Mouse (Mus musculus) subcutaneous adipose tissue, adult 2 months (tissue): ENCODE measurements around the gene Cyp2d9. TPM values are rescaled to one million over a fixed set of nuclear protein-coding genes. Genes with fewer than 3 reads are reported as not detected.

ENCODE experiments used
- polyA plus RNA-seq: library from polyadenylated mRNA; depleted of rRNA; stranded (reverse); fragments of >200 nt; gene quantifications from 2 replicates; pipeline ENCODE4 v1.2.3, GENCODE M21; 2012; ENCODE audit warnings: low replicate concordance; rRNA removed

Gene Cyp2d9
- polyA plus RNA-seq = not detected in 2 replicates

DNA sequence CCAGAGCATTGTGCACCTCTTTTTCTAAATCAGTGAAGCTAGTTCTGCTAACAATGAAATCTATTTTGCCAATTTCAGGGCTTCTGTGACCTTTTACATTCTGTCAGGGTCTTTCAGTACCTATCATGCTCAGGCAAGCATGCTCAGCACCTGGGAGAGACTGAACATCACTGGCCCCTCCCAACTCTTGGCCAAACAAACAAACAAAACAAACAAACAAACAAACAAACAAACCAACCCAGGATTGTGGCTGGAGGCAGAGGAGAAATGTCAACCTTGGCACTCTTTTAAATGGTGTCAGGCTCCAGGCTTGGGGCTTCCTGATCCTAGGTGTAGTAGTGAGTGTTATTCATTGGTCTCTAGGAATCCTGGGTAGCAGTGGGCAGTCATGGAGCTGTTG is at the start of gene Cyp2d9:
TSS of gene Cyp2d9 (plus strand) at position 301 of the 400 bp plus-strand sequence.

GRCm38 (mm10) chr15:82393922-82394321 is 39.3 kb upstream of the Cyp2d9 start, which contains the start of gene Cyp2d11:
TSS of gene Cyp2d11 (minus strand) at chr15:82394022.

GRCm38 (mm10) chr15:82406981-82407380 is 26.3 kb upstream of the Cyp2d9 start, which contains the start of gene Cyp2d10:
TSS of gene Cyp2d10 (minus strand) at chr15:82407195.

Other genes starting within 250 kb of the Cyp2d9 start
- 0.40 and 0.62 TPM in 2 replicates for gene Shisa8, start 220.6 kb upstream of the Cyp2d9 start, polyA plus RNA-seq
- 0.40 and 0.66 TPM in 2 replicates for gene Tnfrsf13c, start 209.1 kb upstream of the Cyp2d9 start, polyA plus RNA-seq
- 3.7 and 11.9 TPM in 2 replicates for gene Cenpm, start 188.7 kb upstream of the Cyp2d9 start, polyA plus RNA-seq
- not detected in 2 replicates for gene 1500009C09Rik, start 181.0 kb upstream of the Cyp2d9 start, polyA plus RNA-seq
- gene Sept3, start 158.5 kb upstream of the Cyp2d9 start, polyA plus RNA-seq = 1.6 and 1.8 TPM in 2 replicates
- gene Wbp2nl, start 134.5 kb upstream of the Cyp2d9 start, polyA plus RNA-seq = 0.19 TPM in 1 of 2 replicates, not detected in the other
- gene Naga, start 94.5 kb upstream of the Cyp2d9 start, polyA plus RNA-seq = 135 and 144 TPM in 2 replicates
- 2.1 and 8.0 TPM in 2 replicates for gene Pheta2, start 94.5 kb upstream of the Cyp2d9 start, polyA plus RNA-seq
- gene Smdt1, start 94.5 kb upstream of the Cyp2d9 start, polyA plus RNA-seq = 221 and 257 TPM in 2 replicates
- 293 and 339 TPM in 2 replicates for gene Ndufa6, start 79.1 kb upstream of the Cyp2d9 start, polyA plus RNA-seq
- 65.9 and 85.3 TPM in 2 replicates for gene Cyp2d22, start 53.2 kb upstream of the Cyp2d9 start, polyA plus RNA-seq
- not detected in 2 replicates for gene Cyp2d11, start 39.4 kb upstream of the Cyp2d9 start, polyA plus RNA-seq
- 0.30 TPM in 1 of 2 replicates, not detected in the other for gene Cyp2d10, start 26.2 kb upstream of the Cyp2d9 start, polyA plus RNA-seq
- not detected in 2 replicates for gene Cyp2d12, start 121.6 kb downstream of the Cyp2d9 start, polyA plus RNA-seq
- 0.04 TPM in 1 of 2 replicates, not detected in the other for gene Cyp2d34, start 187.5 kb downstream of the Cyp2d9 start, polyA plus RNA-seq